Mouse (Mus musculus) right cerebral cortex, postnatal 4 days (tissue): ENCODE results near the gene Mmp1b.
"Not testable (repeated sequence)": the region's sequence is repeated elsewhere in the genome, so short reads cannot be mapped to it uniquely, and the experiment has no call there.

ENCODE experiments used
- DNase-seq: peaks from one replicate; pipeline ENCODE4 v3.0.0-alpha.2; 2022

Gene Mmp1b

DNA sequence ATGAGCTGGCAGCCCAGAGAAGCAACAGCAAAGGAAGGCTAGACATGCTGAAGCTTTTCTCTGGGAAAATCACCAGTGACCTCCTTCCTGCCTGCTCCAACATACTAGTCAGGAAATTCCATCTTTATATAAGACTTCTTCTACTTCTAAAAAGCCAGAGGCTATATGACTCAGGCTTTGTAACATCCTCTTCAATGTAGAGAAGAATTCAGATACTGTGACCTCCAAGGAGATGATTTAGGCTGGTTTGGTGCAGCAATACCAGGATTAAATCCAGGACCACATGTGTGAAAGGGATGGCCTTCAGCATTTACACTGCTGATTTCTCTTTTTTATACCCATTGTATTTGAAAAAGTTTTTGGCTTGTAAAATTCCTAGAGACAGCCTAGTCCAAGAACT lies at the start of gene Mmp1b:
Mmp1b (minus strand) TSS at position 101 of the 400 bp plus-strand sequence.
- DNase-seq = no peak

DNA sequence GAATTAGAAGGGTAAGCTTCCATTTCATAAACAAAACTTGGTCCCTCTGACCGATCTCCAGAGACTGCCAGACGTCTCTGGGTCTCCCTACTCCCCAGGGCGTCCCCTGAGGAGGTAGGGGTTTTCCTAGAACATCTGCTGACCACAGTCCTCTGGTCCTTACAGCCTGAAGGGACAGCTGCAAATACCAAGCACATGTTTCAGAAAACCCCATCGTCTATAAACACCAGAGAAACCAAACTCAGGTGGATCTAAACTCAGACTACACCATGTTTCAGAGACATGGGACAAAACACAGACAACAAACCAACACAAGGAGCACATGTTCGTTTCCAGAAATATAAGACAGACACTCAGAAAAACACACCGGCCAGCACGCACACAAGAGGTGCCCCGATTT lies 8.7 kb upstream of the Mmp1b start:
- not testable (repeated sequence) for DNase-seq

DNA sequence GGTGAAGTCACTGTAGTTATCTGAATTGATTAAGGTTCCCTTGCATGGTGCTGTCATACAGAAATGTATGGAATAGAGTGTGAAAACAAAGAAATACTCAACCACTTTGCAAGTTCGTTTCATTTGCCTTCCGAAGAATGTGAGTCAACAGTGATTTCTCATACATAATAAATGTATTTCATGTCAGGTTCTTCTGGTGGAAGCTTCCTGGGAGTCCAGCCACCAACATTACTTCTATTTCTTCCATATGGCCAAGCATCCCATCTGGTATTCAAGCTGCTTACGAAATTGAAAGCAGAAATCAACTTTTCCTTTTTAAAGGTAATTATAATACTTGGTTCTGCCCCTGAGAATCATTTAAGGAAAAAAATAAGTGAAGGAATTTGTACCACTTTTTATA lies 33.3 kb downstream of the Mmp1b start:
- DNase-seq = no peak

DNA sequence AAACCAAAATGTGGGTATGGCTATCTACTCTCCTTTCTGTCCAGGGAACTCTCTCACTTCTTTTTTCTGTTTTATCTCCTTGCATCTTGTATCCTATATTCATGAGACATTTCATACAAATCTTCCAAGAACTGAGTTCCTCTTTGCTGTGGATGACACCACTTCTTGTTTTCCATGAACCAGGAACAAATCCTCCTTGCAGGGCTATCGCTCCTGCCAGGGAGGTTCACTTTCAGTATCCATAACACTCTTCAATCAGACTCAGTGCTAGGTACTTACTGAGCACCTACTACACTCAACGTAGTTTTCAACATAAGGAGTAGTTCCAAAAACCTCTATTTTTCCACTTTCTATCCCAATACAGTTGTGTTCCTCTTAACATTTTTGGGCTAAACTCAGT lies 42.3 kb downstream of the Mmp1b start:
- no peak for DNase-seq

DNA sequence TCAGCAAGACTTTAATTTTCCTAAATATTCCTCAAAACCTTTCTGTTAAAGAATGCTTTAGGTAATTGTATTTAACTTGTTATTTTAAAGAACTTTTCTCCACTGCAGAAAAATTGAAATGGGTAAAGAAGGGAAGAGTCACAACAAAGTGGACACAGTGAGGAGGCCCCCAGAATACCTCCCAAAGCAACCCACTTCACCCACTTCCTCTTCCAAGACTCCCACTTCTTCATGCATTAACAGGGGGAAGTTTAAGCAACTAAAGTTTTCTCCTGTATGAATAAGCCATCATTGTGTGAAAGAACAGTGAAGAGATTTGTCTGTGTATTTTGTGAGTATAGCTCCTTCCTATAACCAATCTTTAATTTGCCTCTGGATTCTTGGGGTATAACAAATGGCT lies 43.7 kb downstream of the Mmp1b start, which contains the start of gene Mmp12:
Mmp12 (plus strand) TSS at position 275 of the 400 bp plus-strand sequence.
- DNase-seq = no peak

DNA sequence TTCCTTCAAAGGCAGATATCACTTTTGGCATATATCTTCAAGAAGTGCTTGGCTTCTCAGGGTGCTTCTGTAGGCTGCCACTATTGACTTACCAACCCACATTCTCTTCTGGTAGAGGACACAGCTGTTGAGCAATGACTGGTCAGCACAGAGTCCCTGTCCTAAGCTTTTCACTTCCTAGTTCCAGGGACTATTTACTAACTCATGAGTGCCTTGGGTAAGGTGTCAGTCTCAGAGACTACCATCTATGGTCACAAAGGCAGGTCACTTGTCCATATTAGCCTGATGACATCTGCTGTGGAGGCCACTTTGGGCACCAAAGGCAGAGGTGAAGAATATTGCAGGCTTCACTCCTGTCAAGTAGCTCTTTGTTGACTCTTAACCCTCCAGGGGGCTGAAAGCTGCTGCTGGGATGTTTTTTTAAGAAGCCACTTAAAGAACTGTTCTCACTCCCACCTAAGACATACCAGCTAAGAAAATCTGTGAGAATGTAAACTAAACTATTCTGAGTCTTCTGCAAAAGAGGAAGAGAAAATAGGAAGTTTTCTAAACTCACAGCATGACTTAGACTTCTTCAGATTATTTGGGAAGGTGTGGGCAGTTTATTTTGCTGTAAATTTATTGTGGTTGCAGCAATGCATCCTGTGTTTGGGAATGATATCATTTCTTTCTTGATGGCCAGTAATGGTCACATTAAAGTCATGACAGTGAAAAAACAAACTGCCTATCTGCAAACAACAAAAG lies 50.9 kb downstream of the Mmp1b start:
- DNase-seq = no peak

DNA sequence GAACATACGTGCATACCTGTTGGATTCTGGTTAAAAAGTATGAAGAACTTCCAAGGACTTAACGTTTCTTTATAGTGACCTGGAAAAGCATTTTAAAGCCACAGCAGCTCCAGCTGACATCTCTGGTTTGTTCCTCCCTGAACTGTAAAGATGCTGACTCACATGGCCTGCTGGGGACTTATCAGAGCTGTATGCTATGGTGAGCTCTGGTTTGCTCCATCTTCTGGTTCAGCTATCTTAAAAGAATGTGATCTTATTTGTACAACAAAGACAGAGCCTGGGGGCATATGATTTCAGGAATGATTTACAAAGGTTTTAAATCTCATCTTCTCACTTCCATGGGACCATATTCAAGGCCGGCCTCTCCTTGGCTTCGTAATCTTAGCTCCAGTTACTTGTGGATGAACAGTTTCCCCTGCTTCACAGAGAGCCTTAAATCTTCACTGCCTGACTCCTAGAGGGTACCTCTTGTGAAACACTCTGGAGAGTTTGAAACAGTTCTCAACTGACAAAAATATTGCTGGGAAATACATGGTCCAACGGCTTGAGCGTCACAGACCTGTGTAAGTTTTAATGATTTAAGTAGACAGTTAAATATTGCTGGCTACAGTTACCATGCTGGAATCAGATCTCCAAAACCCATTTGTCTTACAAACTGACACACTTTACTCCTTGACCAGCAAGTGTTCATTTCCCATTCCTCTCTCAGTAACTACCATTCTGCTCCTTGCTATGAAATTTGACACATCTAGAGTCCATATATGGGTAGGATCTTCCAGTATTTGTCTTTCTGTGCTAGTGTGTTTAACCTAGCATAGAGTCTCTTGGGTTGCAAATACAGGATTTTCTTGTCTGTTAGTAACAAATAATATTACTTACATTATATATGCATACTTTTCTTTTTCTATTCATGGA lies 51.8 kb downstream of the Mmp1b start:
- no peak for DNase-seq

DNA sequence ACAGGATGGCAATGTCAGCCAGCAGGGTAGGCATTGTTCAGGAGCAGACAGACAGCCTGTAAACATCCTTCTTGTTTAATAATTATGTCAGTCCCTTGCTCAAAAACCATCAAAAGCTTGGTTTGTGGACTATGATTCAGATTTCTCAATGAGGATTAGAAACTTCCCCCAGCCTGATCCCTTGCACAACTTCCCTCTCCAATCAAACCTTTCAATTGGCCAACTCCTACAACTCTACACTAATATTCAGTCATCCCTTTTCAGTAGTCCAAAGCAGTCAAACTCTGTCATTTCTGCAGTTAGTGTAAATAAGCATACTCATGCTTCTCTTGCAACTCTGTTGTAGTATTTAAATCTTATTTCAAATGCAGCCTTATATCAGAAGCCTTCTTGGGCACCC lies 56.0 kb downstream of the Mmp1b start:
- no peak for DNase-seq
